Mouse (Mus musculus): ENCODE results near the gene Scpep1. TPM values are rescaled to one million over a fixed set of nuclear protein-coding genes. Genes with fewer than 3 reads are reported as not detected.
A peak's percentile ranks its signal among the peaks of the same experiment; 100 is the strongest.

Scpep1 gene
- polyA plus RNA-seq (2014; fragmentation: Nextera tagmentation; extraction: Ambion mirVana), result 63.5 and 67.0 TPM in 2 replicates

GRCm38 (mm10) chr11:88955217-88955969 lies at the start of gene Scpep1:
Gene Scpep1, minus strand, starts transcription at chr11:88955465.
- Histone ChIP-seq H3K9me3 (ENCODE audit: control insufficient read depth, low read length) (no peaks in the 10 kb centered on the region), H3K4me2 (ENCODE audit: low read depth, low read length, severe bottlenecking) (peak within 1 kb of the TSS; percentile 59), H3K4me1 (replicated peaks; ENCODE audit: control insufficient read depth, insufficient read depth, low read length) (no peaks in the 10 kb centered on the region), H3K9ac (ENCODE audit: low read length) (peak within 1 kb of the TSS; percentile 55), H3K36me3 (ENCODE audit: control insufficient read depth, insufficient read depth, low read length) (no peaks in the 10 kb centered on the region), H3K4me3 (ENCODE audit: low read depth, low read length) (peak within 1 kb of the TSS; percentile 44), H3K27me3 (ENCODE audit: control insufficient read depth, insufficient read depth, low read length) (no peaks in the 10 kb centered on the region), H3K27ac (ENCODE audit: low read depth, low read length) (no peak within 1 kb of the TSS)
- ATAC-seq (replicated peaks; ENCODE audit: low FRiP score), result peak; percentile 96
- WGBS, result 6% methylated on average over 34 of the region's 34 CpGs
- peak; percentile 97 for DNase-seq (ENCODE audit: low spot score)

GRCm38 (mm10) chr11:89003726-89004125 lies 48.5 kb upstream of the Scpep1 start:
- Histone ChIP-seq H3K4me3 (ENCODE audit: low read depth, low read length) (no peak overlapping the region), H3K4me1 (replicated peaks; ENCODE audit: control insufficient read depth, insufficient read depth, low read length) (no peaks in the 10 kb centered on the region; the same call in 1 of the 2 replicates), H3K36me3 (ENCODE audit: control insufficient read depth, insufficient read depth, low read length) (no peaks in the 10 kb centered on the region), H3K4me2 (ENCODE audit: low read depth, low read length, severe bottlenecking) (no peak overlapping the region), H3K27ac (ENCODE audit: low read depth, low read length) (no peak overlapping the region), H3K9me3 (ENCODE audit: control insufficient read depth, low read length) (no peaks in the 10 kb centered on the region), H3K9ac (ENCODE audit: low read length) (no peak overlapping the region), H3K27me3 (ENCODE audit: control insufficient read depth, insufficient read depth, low read length) (peaks cover 19% of the 10 kb centered on the region)
- DNase-seq (ENCODE audit: low spot score), result no peak
- 85% methylated on average over 4 of the region's 4 CpGs for WGBS
- no peak for ATAC-seq (replicated peaks; ENCODE audit: low FRiP score)

GRCm38 (mm10) chr11:89003078-89003477 lies 47.8 kb upstream of the Scpep1 start:
- no peaks in the 10 kb centered on the region for H3K9me3 ChIP-seq (ENCODE audit: control insufficient read depth, low read length)
- no peak for ATAC-seq (replicated peaks; ENCODE audit: low FRiP score)
- WGBS, result 76% methylated on average over 6 of the region's 6 CpGs

GRCm38 (mm10) chr11:89002621-89003020 lies 47.4 kb upstream of the Scpep1 start:
- WGBS, result 89% methylated on average over 5 of the region's 5 CpGs
- H3K36me3 ChIP-seq (ENCODE audit: control insufficient read depth, insufficient read depth, low read length), result no peaks in the 10 kb centered on the region
- no peaks in the 10 kb centered on the region for H3K9me3 ChIP-seq (ENCODE audit: control insufficient read depth, low read length)
- no peaks in the 10 kb centered on the region; the same call in 1 of the 2 replicates for H3K4me1 ChIP-seq (replicated peaks; ENCODE audit: control insufficient read depth, insufficient read depth, low read length)
- H3K4me2 ChIP-seq (ENCODE audit: low read depth, low read length, severe bottlenecking), result no peak overlapping the region
- peaks cover 22% of the 10 kb centered on the region for H3K27me3 ChIP-seq (ENCODE audit: control insufficient read depth, insufficient read depth, low read length)
- no peak for ATAC-seq (replicated peaks; ENCODE audit: low FRiP score)
- no peak overlapping the region for H3K27ac ChIP-seq (ENCODE audit: low read depth, low read length)
- H3K9ac ChIP-seq (ENCODE audit: low read length), result no peak overlapping the region
- no peak overlapping the region for H3K4me3 ChIP-seq (ENCODE audit: low read depth, low read length)
- DNase-seq (ENCODE audit: low spot score), result no peak

More at GRCm38 (mm10) chr11:89003078-89003477, 47.8 kb upstream of the Scpep1 start:
- H3K36me3 ChIP-seq (ENCODE audit: control insufficient read depth, insufficient read depth, low read length), result no peaks in the 10 kb centered on the region
- no peaks in the 10 kb centered on the region; the same call in 1 of the 2 replicates for H3K4me1 ChIP-seq (replicated peaks; ENCODE audit: control insufficient read depth, insufficient read depth, low read length)
- no peak overlapping the region for H3K4me2 ChIP-seq (ENCODE audit: low read depth, low read length, severe bottlenecking)
- no peak overlapping the region for H3K4me3 ChIP-seq (ENCODE audit: low read depth, low read length)
- H3K9ac ChIP-seq (ENCODE audit: low read length), result no peak overlapping the region
- no peak overlapping the region for H3K27ac ChIP-seq (ENCODE audit: low read depth, low read length)
- H3K27me3 ChIP-seq (ENCODE audit: control insufficient read depth, insufficient read depth, low read length), result peaks cover 22% of the 10 kb centered on the region
- no peak for DNase-seq (ENCODE audit: low spot score)

DNA sequence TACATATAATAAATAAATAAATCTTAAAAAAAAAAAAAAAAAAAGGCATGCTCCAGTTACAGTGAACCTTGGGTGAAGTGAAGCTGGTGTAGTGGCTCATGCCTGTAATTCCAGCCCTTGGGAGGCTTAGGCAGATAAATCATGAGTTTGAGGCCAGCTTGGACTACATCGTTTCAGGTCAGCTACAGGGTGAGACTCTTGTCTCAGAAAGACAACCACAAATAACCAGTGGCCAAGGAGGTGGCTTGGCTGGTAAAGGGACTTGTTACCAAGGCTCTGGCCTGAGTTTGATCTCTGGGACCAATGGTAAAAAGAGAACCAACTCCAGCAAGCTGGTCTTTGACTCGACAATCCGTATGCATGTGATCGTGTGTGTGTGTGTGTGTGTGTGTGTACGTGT lies 46.8 kb upstream of the Scpep1 start:
- no peaks in the 10 kb centered on the region for H3K36me3 ChIP-seq (ENCODE audit: control insufficient read depth, insufficient read depth, low read length)
- no peak overlapping the region for H3K27ac ChIP-seq (ENCODE audit: low read depth, low read length)
- 94% methylated on average over 5 of the region's 5 CpGs for WGBS
- no peaks in the 10 kb centered on the region; the same call in 1 of the 2 replicates for H3K4me1 ChIP-seq (replicated peaks; ENCODE audit: control insufficient read depth, insufficient read depth, low read length)
- H3K4me2 ChIP-seq (ENCODE audit: low read depth, low read length, severe bottlenecking), result no peak overlapping the region
- H3K27me3 ChIP-seq (ENCODE audit: control insufficient read depth, insufficient read depth, low read length), result peaks cover 22% of the 10 kb centered on the region
- H3K9ac ChIP-seq (ENCODE audit: low read length), result no peak overlapping the region
- H3K4me3 ChIP-seq (ENCODE audit: low read depth, low read length), result no peak overlapping the region
- ATAC-seq (replicated peaks; ENCODE audit: low FRiP score) (no peak), DNase-seq (ENCODE audit: low spot score) (no peak)
- no peaks in the 10 kb centered on the region for H3K9me3 ChIP-seq (ENCODE audit: control insufficient read depth, low read length)

DNA sequence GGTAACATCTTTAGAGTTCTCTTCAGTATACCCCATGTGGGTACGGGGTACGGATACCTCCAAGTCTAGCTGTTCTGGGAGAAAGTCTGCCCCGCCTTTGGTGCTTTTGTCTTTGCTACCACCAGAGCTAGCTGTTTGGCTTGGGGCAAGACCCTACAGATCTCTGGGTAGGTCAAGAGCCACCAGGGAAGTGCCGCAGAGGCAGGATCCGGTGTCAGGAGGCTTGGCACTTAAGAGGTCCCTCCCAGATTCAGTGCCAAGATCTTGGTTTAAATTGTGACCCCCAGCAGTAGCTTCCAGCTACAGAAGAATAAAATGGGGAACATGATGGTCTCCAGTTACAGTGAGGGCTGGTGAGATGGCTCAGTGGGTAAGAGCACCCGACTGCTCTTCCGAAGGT lies 46.3 kb upstream of the Scpep1 start:
- H3K4me3 ChIP-seq (ENCODE audit: low read depth, low read length), result no peak overlapping the region
- H3K9me3 ChIP-seq (ENCODE audit: control insufficient read depth, low read length), result no peaks in the 10 kb centered on the region
- peaks cover 22% of the 10 kb centered on the region for H3K27me3 ChIP-seq (ENCODE audit: control insufficient read depth, insufficient read depth, low read length)
- DNase-seq (ENCODE audit: low spot score), result no peak
- no peak overlapping the region for H3K27ac ChIP-seq (ENCODE audit: low read depth, low read length)
- no peaks in the 10 kb centered on the region; the same call in 1 of the 2 replicates for H3K4me1 ChIP-seq (replicated peaks; ENCODE audit: control insufficient read depth, insufficient read depth, low read length)
- ATAC-seq (replicated peaks; ENCODE audit: low FRiP score), result no peak
- no peak overlapping the region for H3K4me2 ChIP-seq (ENCODE audit: low read depth, low read length, severe bottlenecking)
- no peak overlapping the region for H3K9ac ChIP-seq (ENCODE audit: low read length)
- 96% methylated on average over 7 of the region's 7 CpGs for WGBS
- no peaks in the 10 kb centered on the region for H3K36me3 ChIP-seq (ENCODE audit: control insufficient read depth, insufficient read depth, low read length)

DNA sequence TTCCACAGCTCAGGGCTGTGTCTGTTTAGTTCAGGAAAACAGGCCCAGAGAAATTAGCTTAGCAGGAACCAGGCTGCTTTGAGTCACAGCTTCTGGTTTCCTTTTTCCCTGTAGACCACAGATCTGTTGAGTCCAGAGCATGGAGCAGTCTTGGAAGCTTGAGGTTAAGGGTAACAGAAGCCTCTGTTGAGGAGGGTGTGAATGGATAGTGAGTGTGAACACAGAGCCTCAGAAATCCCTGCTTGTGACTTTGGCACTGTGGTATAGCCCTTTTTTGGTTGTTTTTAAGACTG lies 45.2 kb upstream of the Scpep1 start:
- H3K27me3 ChIP-seq (ENCODE audit: control insufficient read depth, insufficient read depth, low read length), result peaks cover 22% of the 10 kb centered on the region
- H3K27ac ChIP-seq (ENCODE audit: low read depth, low read length), result no peak overlapping the region
- H3K4me1 ChIP-seq (replicated peaks; ENCODE audit: control insufficient read depth, insufficient read depth, low read length), result no peaks in the 10 kb centered on the region; the same call in 1 of the 2 replicates
- DNase-seq (ENCODE audit: low spot score) (no peak), ATAC-seq (replicated peaks; ENCODE audit: low FRiP score) (no peak)
- no peak overlapping the region for H3K9ac ChIP-seq (ENCODE audit: low read length)
- H3K9me3 ChIP-seq (ENCODE audit: control insufficient read depth, low read length), result no peaks in the 10 kb centered on the region
- H3K36me3 ChIP-seq (ENCODE audit: control insufficient read depth, insufficient read depth, low read length), result no peaks in the 10 kb centered on the region
- peak overlapping the region; percentile 15; the same call in 1 of the 2 replicates for H3K4me2 ChIP-seq (ENCODE audit: low read depth, low read length, severe bottlenecking)
- no peak overlapping the region for H3K4me3 ChIP-seq (ENCODE audit: low read depth, low read length)

- WGBS, result 27% methylated on average over 32 of the region's 33 CpGs
- ATAC-seq (replicated peaks; ENCODE audit: low FRiP score) (no peak), DNase-seq (ENCODE audit: low spot score) (no peak)
These were observed 44.7 kb upstream of the Scpep1 start for GRCm38 (mm10) chr11:88999723-89000526.

More at GRCm38 (mm10) chr11:88999723-89000526, 44.7 kb upstream of the Scpep1 start:
- Histone ChIP-seq H3K4me1 (replicated peaks; ENCODE audit: control insufficient read depth, insufficient read depth, low read length) (no peaks in the 10 kb centered on the region; the same call in 1 of the 2 replicates), H3K27ac (ENCODE audit: low read depth, low read length) (no peak overlapping the region), H3K4me2 (ENCODE audit: low read depth, low read length, severe bottlenecking) (peak overlapping the region; percentile 51), H3K36me3 (ENCODE audit: control insufficient read depth, insufficient read depth, low read length) (no peaks in the 10 kb centered on the region), H3K9ac (ENCODE audit: low read length) (peak overlapping the region; percentile 45), H3K4me3 (ENCODE audit: low read depth, low read length) (peak overlapping the region; percentile 37), H3K27me3 (ENCODE audit: control insufficient read depth, insufficient read depth, low read length) (peaks cover 22% of the 10 kb centered on the region), H3K9me3 (ENCODE audit: control insufficient read depth, low read length) (no peaks in the 10 kb centered on the region)

Measured in forebrain, embryonic 11.5 days (tissue).